Mouse (Mus musculus) CH12.LX (cell line): Measurements from ENCODE around the gene Zfp281. TPM values are rescaled to one million over a fixed set of nuclear protein-coding genes. Genes with fewer than 3 reads are reported as not detected.

Experiments
- DNase-seq: peaks from one replicate; pipeline ENCODE4 v3.0.0-alpha.2; 2013; ENCODE audit errors: extremely low read depth
- H3K27ac ChIP-seq: 2 replicates; pipeline ENCODE4 v1.5.1; 2012; ENCODE audit warnings: low read depth, mild to moderate bottlenecking, control low read depth, moderate library complexity; ENCODE audit not compliant: insufficient read depth
- H3K27me3 ChIP-seq: replicated peaks from 2 replicates; pipeline ENCODE3; 2012; ENCODE audit warnings: inconsistent platforms
- H3K36me3 ChIP-seq, 2 experiments: replicated peaks in 1 of 2; 2 replicates each; pipeline versions ENCODE3 to v1.6.1; 2012; ENCODE audit warnings: inconsistent platforms in 1 of 2, low read length in 1 of 2, mild to moderate bottlenecking in 1 of 2, mixed read lengths in 1 of 2, moderate library complexity in 1 of 2; ENCODE audit not compliant: control insufficient read depth in 1 of 2, insufficient read depth in 1 of 2
- H3K4me1 ChIP-seq, 2 experiments: 2 replicates each; pipeline ENCODE4 v1.6.1; 2012; ENCODE audit warnings: inconsistent platforms in 1 of 2, moderate library complexity in 1 of 2; ENCODE audit not compliant: insufficient read depth in 2 of 2, control insufficient read depth in 1 of 2
- H3K4me2 ChIP-seq: 2 replicates; pipeline ENCODE4 v1.6.1; 2012; ENCODE audit warnings: low read depth, mild to moderate bottlenecking, control low read depth; ENCODE audit not compliant: poor library complexity, insufficient read depth, severe bottlenecking
- H3K4me3 ChIP-seq, 3 experiments: fragments of 150-350 bp in 1 of 3; sonication (generic) in 1 of 3; replicated peaks in 1 of 3; 2 replicates each; pipeline versions ENCODE3 to v1.5.1; 2011 to 2012; ENCODE audit warnings: low read depth in 2 of 3, low read length in 2 of 3, mild to moderate bottlenecking in 2 of 3, moderate library complexity in 2 of 3, control low read depth in 1 of 3, improper control_type of control experiment in 1 of 3, inconsistent platforms in 1 of 3, mixed read lengths in 1 of 3; ENCODE audit not compliant: poor library complexity in 1 of 3
- H3K79me2 ChIP-seq: replicated peaks from 2 replicates; pipeline ENCODE4 v1.6.1; 2012; ENCODE audit warnings: mild to moderate bottlenecking, moderate library complexity; ENCODE audit not compliant: control insufficient read depth, poor library complexity, insufficient read depth, severe bottlenecking; ENCODE audit errors: extremely low read depth
- H3K9ac ChIP-seq: 2 replicates; pipeline ENCODE4 v1.6.1; 2012; ENCODE audit warnings: low read depth, mild to moderate bottlenecking, control low read depth, moderate library complexity; ENCODE audit not compliant: insufficient read depth
- H3K9me3 ChIP-seq: replicated peaks from 2 replicates; pipeline ENCODE3; 2012; ENCODE audit warnings: low read length, inconsistent platforms, mixed read lengths
- CHD2 ChIP-seq: IDR thresholded peaks from 2 replicates; pipeline ENCODE4 v1.6.1; 2011; ENCODE audit warnings: low read length, improper control_type of control experiment
- CTCF ChIP-seq, 2 experiments: IDR thresholded peaks in 1 of 2; conservative IDR thresholded peaks in 1 of 2; 2 replicates each; pipeline ENCODE4 v1.5.1; 2011 to 2012; ENCODE audit warnings: low read depth in 2 of 2, low read length in 2 of 2, improper control_type of control experiment in 1 of 2, inconsistent platforms in 1 of 2, mild to moderate bottlenecking in 1 of 2, moderate library complexity in 1 of 2
- E2F4 ChIP-seq: IDR thresholded peaks from 2 replicates; pipeline ENCODE4 v1.6.1; 2011; ENCODE audit warnings: low read depth, low read length, improper control_type of control experiment; ENCODE audit not compliant: insufficient replicate concordance
- EP300 ChIP-seq: IDR thresholded peaks from 2 replicates; pipeline ENCODE4 v1.6.1; 2011; ENCODE audit warnings: low read length, improper control_type of control experiment
- ETS1 ChIP-seq: conservative IDR thresholded peaks from 2 replicates; pipeline ENCODE4 v1.6.1; 2012; ENCODE audit warnings: low read depth, mild to moderate bottlenecking, inconsistent platforms, low read length, improper control_type of control experiment, moderate library complexity
- IRF4 ChIP-seq: IDR thresholded peaks from 2 replicates; pipeline ENCODE4 v1.6.1; 2014; ENCODE audit warnings: low read depth, mild to moderate bottlenecking, inconsistent platforms, low read length, improper control_type of control experiment
- JUND ChIP-seq: conservative IDR thresholded peaks from 2 replicates; pipeline ENCODE4 v1.6.1; 2011; ENCODE audit warnings: low read depth, low read length, improper control_type of control experiment
- MAZ ChIP-seq: IDR thresholded peaks from 2 replicates; pipeline ENCODE4 v1.6.1; 2012; ENCODE audit warnings: low read depth, mild to moderate bottlenecking, inconsistent platforms, low read length, improper control_type of control experiment, moderate library complexity
- NELFE ChIP-seq: IDR thresholded peaks from 2 replicates; pipeline ENCODE4 v1.6.1; 2011; ENCODE audit warnings: low read depth, low read length, improper control_type of control experiment
- PAX5 ChIP-seq: IDR thresholded peaks from 2 replicates; pipeline ENCODE4 v1.6.1; 2012; ENCODE audit warnings: low read length, inconsistent platforms, mixed read lengths
- RAD21 ChIP-seq: IDR thresholded peaks from 2 replicates; pipeline ENCODE4 v1.6.1; 2011; ENCODE audit warnings: low read depth, mild to moderate bottlenecking, low read length, improper control_type of control experiment, moderate library complexity
- USF2 ChIP-seq: conservative IDR thresholded peaks from 2 replicates; pipeline ENCODE4 v1.6.1; 2011; ENCODE audit warnings: low read depth, low read length, improper control_type of control experiment
- ZKSCAN1 ChIP-seq: IDR thresholded peaks from 2 replicates; pipeline ENCODE4 v1.6.1; 2012; ENCODE audit warnings: low read depth, inconsistent platforms, low read length, improper control_type of control experiment, borderline replicate concordance
- dilution Hi-C: fragments of 300-500 bp; cut with MboI; formaldehyde crosslinking; loops from 2 replicates; pipeline ENCODE4 v1.14.3; 2020; ENCODE audit warnings: low sequenced_read_pairs; ENCODE audit not compliant: extremely low pct_unique_long_range_greater_than_20kb, extremely low pct_ligation_motif_present
- in situ Hi-C: fragments of 300-500 bp; cut with MboI; formaldehyde crosslinking; loops from 3 replicates; pipeline ENCODE4 v1.14.3; 2019; ENCODE audit warnings: low sequenced_read_pairs, low pct_ligation_motif_present, low pct_unique_long_range_greater_than_20kb, mixed read lengths
- polyA plus RNA-seq: library from polyadenylated mRNA; unstranded; fragments of >175 nt; gene quantifications from 2 replicates; pipeline ENCODE4 v1.2.1, GENCODE M21; 2012; ENCODE audit warnings: low read depth; ENCODE audit not compliant: insufficient read length
- total RNA-seq, 2 experiments: library from RNA; depleted of rRNA; stranded (reverse); fragments of 300-350 nt in 1 of 2; fragments of >200 nt in 1 of 2; gene quantifications; 2 replicates each; pipeline ENCODE4 v1.2.3; 2012 to 2014

Gene Zfp281
- total and polyA plus RNA-seq, 3 experiments: 17.2 to 39.5 (median 20.7) TPM

- 0 out of 2 replicates have a peak, but pooled peaks have one; percentile 38 for TF ChIP-seq IRF4
- no peak for TF ChIP-seq USF2
- no peak for TF ChIP-seq MAZ
- no peak for TF ChIP-seq ZKSCAN1
Observed at GRCm38 (mm10) chr1:136601346-136601888, 23.3 kb upstream of the Zfp281 start (continued).

- Histone ChIP-seq H3K27me3 (no peaks in the 10 kb centered on the region), H3K36me3 (peaks cover 0 to 2% of the 10 kb centered on the region in 2 experiments), H3K4me2 (no peak overlapping the region), H3K9me3 (peaks cover 10% of the 10 kb centered on the region), H3K4me3 (no peak overlapping the region), H3K27ac (peak overlapping the region; percentile 52; the same call in 1 of the 2 replicates), H3K9ac (no peak overlapping the region), H3K4me1 (peaks cover 5 to 31% of the 10 kb centered on the region in 2 experiments; a peak in 3 of 4 replicates), H3K79me2 (no peaks in the 10 kb centered on the region)
- in situ Hi-C loops (no loop called here), dilution Hi-C loops (no loop called here)
- TF ChIP-seq CHD2: 0 out of 2 replicates have a peak, but pooled peaks have one; percentile 15
- no peak for TF ChIP-seq NELFE
- no peak for DNase-seq
Observed at GRCm38 (mm10) chr1:136602303-136602702, 22.4 kb upstream of the Zfp281 start.

- dilution Hi-C loops (no loop called here), in situ Hi-C loops (no loop called here)
- no peak overlapping the region for H3K4me3 ChIP-seq
- H3K27ac ChIP-seq: no peak overlapping the region
- H3K27me3 ChIP-seq: no peaks in the 10 kb centered on the region
- H3K4me1 ChIP-seq: peaks cover 11 to 44% of the 10 kb centered on the region in 2 experiments; a peak in 3 of 4 replicates
- no peaks in the 10 kb centered on the region for H3K79me2 ChIP-seq
- no peak overlapping the region for H3K9ac ChIP-seq
- H3K36me3 ChIP-seq: no peaks in the 10 kb centered on the region
- no peak for DNase-seq
- peaks cover 2% of the 10 kb centered on the region for H3K9me3 ChIP-seq
- no peak overlapping the region for H3K4me2 ChIP-seq
- TF ChIP-seq RAD21 (peak; percentile 12), MAZ (no peak), CTCF (conservative IDR thresholded peaks at IDR 0.05 in 1 of 2, IDR thresholded peaks at IDR 0.05 in 1 of 2; ENCODE audit: low read depth in 2 of 2, low read length in 2 of 2) (peak in 1 of 2 experiments; percentile 35; a peak in 2 of 4 replicates), PAX5 (no peak)
Observed at GRCm38 (mm10) chr1:136604190-136604589, 20.5 kb upstream of the Zfp281 start.

- no peak for DNase-seq
- Histone ChIP-seq H3K9me3 (peaks cover 2% of the 10 kb centered on the region), H3K4me2 (no peak overlapping the region), H3K27me3 (no peaks in the 10 kb centered on the region), H3K36me3 (no peaks in the 10 kb centered on the region), H3K79me2 (no peaks in the 10 kb centered on the region), H3K9ac (no peak overlapping the region), H3K4me1 (peaks cover 11 to 39% of the 10 kb centered on the region in 2 experiments; a peak in 3 of 4 replicates), H3K4me3 (no peak overlapping the region), H3K27ac (no peak overlapping the region)
- dilution Hi-C loops (no loop called here), in situ Hi-C loops (no loop called here)
- TF ChIP-seq RAD21: no peak
- TF ChIP-seq ETS1: no peak
- TF ChIP-seq EP300: no peak
- no peak for TF ChIP-seq JUND
- no peak for TF ChIP-seq E2F4
- no peak for TF ChIP-seq CHD2
Observed at GRCm38 (mm10) chr1:136605790-136606189, 18.9 kb upstream of the Zfp281 start.
